Comparison of ENCODE assay signal across 8 mouse cellular contexts in the genomic region with DNA sequence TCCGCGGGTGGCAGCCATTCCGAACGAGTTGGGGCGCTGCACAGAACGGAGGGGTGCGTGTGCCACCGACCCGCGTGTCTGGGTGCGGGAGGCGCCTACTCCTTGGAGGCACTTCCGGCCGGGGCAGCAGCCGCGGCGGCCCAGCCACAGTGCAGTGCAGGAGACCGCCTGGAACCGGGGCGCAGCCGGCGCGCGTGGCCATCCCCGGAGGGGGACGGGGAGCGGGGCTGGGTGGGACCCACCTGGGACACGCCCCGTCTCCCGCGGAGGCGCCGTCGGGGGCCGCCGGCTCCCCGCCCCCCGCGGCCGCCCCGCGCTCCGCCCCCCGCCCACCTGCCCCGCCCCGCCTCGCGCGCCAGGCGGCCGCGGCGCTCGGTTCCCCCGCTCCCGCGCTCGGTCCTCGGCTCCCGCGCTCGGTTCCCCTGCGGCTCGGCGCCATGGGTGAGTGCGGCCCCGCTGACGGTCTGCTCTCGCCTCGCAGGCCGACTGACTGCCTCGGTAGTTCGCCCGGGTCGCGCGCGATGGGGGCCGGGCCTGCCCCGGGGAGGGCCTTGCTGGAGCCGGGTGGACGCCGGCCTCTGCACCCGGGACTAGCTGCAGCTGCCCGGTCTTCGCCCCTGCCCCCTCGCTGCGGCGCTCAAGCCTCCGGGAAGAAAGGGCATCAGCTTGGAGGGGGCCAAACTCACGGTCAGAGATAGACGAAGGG. TPM values are rescaled to one million over a fixed set of nuclear protein-coding genes. Genes with fewer than 3 reads are reported as not detected.
DNase-seq lines count a peak whose midpoint lies in the region; ATAC-seq lines count a peak whose summit lies in the region.

No protein-coding gene starts in this region.

- peak; percentile 81 for ATAC-seq in forebrain, embryonic 12.5 days (ENCODE audit: low FRiP score)
- peak; percentile 64 for ATAC-seq in hindbrain, embryonic 13.5 days (ENCODE audit: low FRiP score)
- ATAC-seq in limb, embryonic 11.5 days (ENCODE audit: insufficient number of reproducible peaks, low FRiP score, low TSS enrichment, low read depth), result peak; percentile 78
- ATAC-seq in midbrain, embryonic 13.5 days, result peak; percentile 80
- ATAC-seq in stomach, embryonic 14.5 days (ENCODE audit: insufficient number of reproducible peaks, insufficient read depth, low FRiP score, low read depth), result peak; percentile 89

- peaks cover 27% of the 10 kb centered on the region for H3K4me1 ChIP-seq in forebrain, embryonic 12.5 days
- H3K4me1 ChIP-seq in hindbrain, embryonic 13.5 days (replicated peaks), result peaks cover 31% of the 10 kb centered on the region
- H3K4me1 ChIP-seq in limb, embryonic 11.5 days (ENCODE audit: control insufficient read depth, insufficient read depth, low read length), result peaks cover 7% of the 10 kb centered on the region; the same call in 1 of the 2 replicates
- H3K4me1 ChIP-seq in midbrain, embryonic 13.5 days (replicated peaks), result peaks cover 22% of the 10 kb centered on the region
- H3K4me1 ChIP-seq in stomach, embryonic 14.5 days (ENCODE audit: control insufficient read depth, insufficient read depth, low read length), result peaks cover 12% of the 10 kb centered on the region

- peak overlapping the region; percentile 73 for H3K4me3 ChIP-seq in forebrain, embryonic 12.5 days (replicated peaks)
- peak overlapping the region; percentile 67 for H3K4me3 ChIP-seq in hindbrain, embryonic 13.5 days
- H3K4me3 ChIP-seq in limb, embryonic 11.5 days (ENCODE audit: low read depth, low read length), result peak overlapping the region; percentile 84
- H3K4me3 ChIP-seq in midbrain, embryonic 13.5 days (replicated peaks), result peak overlapping the region; percentile 63
- peak overlapping the region; percentile 83 for H3K4me3 ChIP-seq in stomach, embryonic 14.5 days (ENCODE audit: low read depth, low read length)

- H3K36me3 ChIP-seq in forebrain, embryonic 12.5 days (replicated peaks), result no peaks in the 10 kb centered on the region
- H3K36me3 ChIP-seq in hindbrain, embryonic 13.5 days, result no peaks in the 10 kb centered on the region
- no peaks in the 10 kb centered on the region for H3K36me3 ChIP-seq in limb, embryonic 11.5 days (ENCODE audit: control insufficient read depth, insufficient read depth, low read length)
- no peaks in the 10 kb centered on the region for H3K36me3 ChIP-seq in midbrain, embryonic 13.5 days
- peaks cover 3% of the 10 kb centered on the region; the same call in 1 of the 2 replicates for H3K36me3 ChIP-seq in stomach, embryonic 14.5 days (ENCODE audit: control insufficient read depth, insufficient read depth, low read length)

- peak; percentile 16 to 31 for DNase-seq in CD8-positive naive resting alpha-beta T cell, adult 2 months (ENCODE audit: low read depth in 2 of 2, low spot score in 2 of 2)
- DNase-seq in T-cell, adult 2 months (ENCODE audit: low spot score), result peak; percentile 47
- peak; percentile 75 for DNase-seq in limb, embryonic 11.5 days (ENCODE audit: low spot score)
- no peak for DNase-seq in cerebellum, postnatal 36 days

- peak overlapping the region; percentile 80 for H3K9ac ChIP-seq in forebrain, embryonic 12.5 days
- peak overlapping the region; percentile 85 for H3K9ac ChIP-seq in hindbrain, embryonic 13.5 days
- peak overlapping the region; percentile 85 for H3K9ac ChIP-seq in limb, embryonic 11.5 days (ENCODE audit: low read length)
- H3K9ac ChIP-seq in midbrain, embryonic 13.5 days (replicated peaks), result peak overlapping the region; percentile 78
- peak overlapping the region; percentile 77 for H3K9ac ChIP-seq in stomach, embryonic 14.5 days (replicated peaks; ENCODE audit: low read depth, low read length)

- peak overlapping the region; percentile 88 for H3K4me2 ChIP-seq in forebrain, embryonic 12.5 days
- H3K4me2 ChIP-seq in hindbrain, embryonic 13.5 days, result peak overlapping the region; percentile 81
- peak overlapping the region; percentile 93 for H3K4me2 ChIP-seq in limb, embryonic 11.5 days (ENCODE audit: low read depth, severe bottlenecking)
- H3K4me2 ChIP-seq in midbrain, embryonic 13.5 days (replicated peaks), result peak overlapping the region; percentile 81
- peak overlapping the region; percentile 85 for H3K4me2 ChIP-seq in stomach, embryonic 14.5 days (replicated peaks; ENCODE audit: low read depth, low read length)

- peak overlapping the region; percentile 46; the same call in 1 of the 2 replicates for H3K27ac ChIP-seq in forebrain, embryonic 12.5 days
- peak overlapping the region; percentile 58; the same call in 1 of the 2 replicates for H3K27ac ChIP-seq in hindbrain, embryonic 13.5 days
- peak overlapping the region; percentile 14; the same call in 1 of the 2 replicates for H3K27ac ChIP-seq in limb, embryonic 11.5 days (replicated peaks; ENCODE audit: low read depth, low read length)
- H3K27ac ChIP-seq in midbrain, embryonic 13.5 days, result no peak overlapping the region
- H3K27ac ChIP-seq in stomach, embryonic 14.5 days (ENCODE audit: low read length), result peak overlapping the region; percentile 44; the same call in 1 of the 2 replicates

- H3K27me3 ChIP-seq in forebrain, embryonic 12.5 days, result peaks cover 3% of the 10 kb centered on the region
- peaks cover 9% of the 10 kb centered on the region; the same call in 1 of the 2 replicates for H3K27me3 ChIP-seq in hindbrain, embryonic 13.5 days
- H3K27me3 ChIP-seq in limb, embryonic 11.5 days (ENCODE audit: control insufficient read depth, insufficient read depth, low read length), result no peaks in the 10 kb centered on the region; the same call in 1 of the 2 replicates
- peaks cover 9% of the 10 kb centered on the region; the same call in 1 of the 2 replicates for H3K27me3 ChIP-seq in midbrain, embryonic 13.5 days
- H3K27me3 ChIP-seq in stomach, embryonic 14.5 days (ENCODE audit: control insufficient read depth, insufficient read depth, low read length), result 0 out of 2 replicates have a peak, but pooled peaks cover 2% of the 10 kb centered on the region

- H3K9me3 ChIP-seq in forebrain, embryonic 12.5 days, result no peaks in the 10 kb centered on the region
- H3K9me3 ChIP-seq in hindbrain, embryonic 13.5 days, result no peaks in the 10 kb centered on the region
- 0 out of 2 replicates have a peak, but pooled peaks cover 2% of the 10 kb centered on the region for H3K9me3 ChIP-seq in limb, embryonic 11.5 days (ENCODE audit: control insufficient read depth, low read length)
- no peaks in the 10 kb centered on the region for H3K9me3 ChIP-seq in midbrain, embryonic 13.5 days
- no peaks in the 10 kb centered on the region for H3K9me3 ChIP-seq in stomach, embryonic 14.5 days (ENCODE audit: control insufficient read depth, low read depth, low read length)

- WGBS in forebrain, embryonic 12.5 days, result under 1% methylated on average over 64 of the region's 92 CpGs
- WGBS in hindbrain, embryonic 13.5 days, result under 1% methylated on average over 51 of the region's 92 CpGs
- WGBS in limb, embryonic 11.5 days, result under 1% methylated on average over 70 of the region's 92 CpGs
- under 1% methylated on average over 82 of the region's 92 CpGs for WGBS in midbrain, embryonic 13.5 days
- under 1% methylated on average over 68 of the region's 92 CpGs for WGBS in stomach, embryonic 14.5 days

RNA-seq across cellular contexts. Expression of gene Plekhg5, which starts 14.4 kb away (rescaled TPM):
- polyA plus RNA-seq in forebrain, embryonic 12.5 days (2016; fragmentation: Nextera tagmentation; extraction: Ambion mirVana), result 9.5 and 10.8 TPM in 2 replicates
- 10.2 and 10.9 TPM in 2 replicates for polyA plus RNA-seq in hindbrain, embryonic 13.5 days (2015; fragmentation: Nextera tagmentation; extraction: Ambion mirVana)
- polyA plus RNA-seq in limb, embryonic 11.5 days (2014; fragmentation: Nextera tagmentation; extraction: Ambion mirVana), result 8.8 and 8.9 TPM in 2 replicates
- 8.4 and 8.5 TPM in 2 replicates for polyA plus RNA-seq in midbrain, embryonic 13.5 days (2015; fragmentation: Nextera tagmentation; extraction: Ambion mirVana)
- 10.4 and 11.5 TPM in 2 replicates for polyA plus RNA-seq in stomach, embryonic 14.5 days (2014; fragmentation: Nextera tagmentation; extraction: Ambion mirVana)

RNA-seq across cellular contexts. Expression of gene Tnfrsf25, which starts 29.1 kb away (rescaled TPM):
- polyA plus RNA-seq in forebrain, embryonic 12.5 days (2016; fragmentation: Nextera tagmentation; extraction: Ambion mirVana), result 0.66 and 0.76 TPM in 2 replicates
- polyA plus RNA-seq in hindbrain, embryonic 13.5 days (2015; fragmentation: Nextera tagmentation; extraction: Ambion mirVana), result 1.00 and 1.3 TPM in 2 replicates
- 0.38 and 0.79 TPM in 2 replicates for polyA plus RNA-seq in limb, embryonic 11.5 days (2014; fragmentation: Nextera tagmentation; extraction: Ambion mirVana)
- polyA plus RNA-seq in midbrain, embryonic 13.5 days (2015; fragmentation: Nextera tagmentation; extraction: Ambion mirVana), result 0.87 and 0.97 TPM in 2 replicates
- polyA plus RNA-seq in stomach, embryonic 14.5 days (2014; fragmentation: Nextera tagmentation; extraction: Ambion mirVana), result 0.67 and 0.91 TPM in 2 replicates

RNA-seq across cellular contexts. Expression of gene Nol9, which starts 47.5 kb away (rescaled TPM):
- polyA plus RNA-seq in forebrain, embryonic 12.5 days (2016; fragmentation: Nextera tagmentation; extraction: Ambion mirVana), result 33.3 and 34.1 TPM in 2 replicates
- polyA plus RNA-seq in hindbrain, embryonic 13.5 days (2015; fragmentation: Nextera tagmentation; extraction: Ambion mirVana), result 23.3 and 25.8 TPM in 2 replicates
- 38.1 and 40.3 TPM in 2 replicates for polyA plus RNA-seq in limb, embryonic 11.5 days (2014; fragmentation: Nextera tagmentation; extraction: Ambion mirVana)
- 24.3 and 26.0 TPM in 2 replicates for polyA plus RNA-seq in midbrain, embryonic 13.5 days (2015; fragmentation: Nextera tagmentation; extraction: Ambion mirVana)
- polyA plus RNA-seq in stomach, embryonic 14.5 days (2014; fragmentation: Nextera tagmentation; extraction: Ambion mirVana), result 29.5 and 30.0 TPM in 2 replicates

RNA-seq across cellular contexts. Expression of gene Tas1r1, which starts 48.3 kb away (rescaled TPM):
- polyA plus RNA-seq in forebrain, embryonic 12.5 days (2016; fragmentation: Nextera tagmentation; extraction: Ambion mirVana), result 0.55 and 0.78 TPM in 2 replicates
- 1.5 and 1.6 TPM in 2 replicates for polyA plus RNA-seq in hindbrain, embryonic 13.5 days (2015; fragmentation: Nextera tagmentation; extraction: Ambion mirVana)
- 0.40 and 0.75 TPM in 2 replicates for polyA plus RNA-seq in limb, embryonic 11.5 days (2014; fragmentation: Nextera tagmentation; extraction: Ambion mirVana)
- polyA plus RNA-seq in midbrain, embryonic 13.5 days (2015; fragmentation: Nextera tagmentation; extraction: Ambion mirVana), result 0.86 and 1.4 TPM in 2 replicates
- polyA plus RNA-seq in stomach, embryonic 14.5 days (2014; fragmentation: Nextera tagmentation; extraction: Ambion mirVana), result 0.30 and 0.34 TPM in 2 replicates

RNA-seq across cellular contexts. Expression of gene Zbtb48, which starts 59.2 kb away (rescaled TPM):
- 23.7 and 24.2 TPM in 2 replicates for polyA plus RNA-seq in forebrain, embryonic 12.5 days (2016; fragmentation: Nextera tagmentation; extraction: Ambion mirVana)
- polyA plus RNA-seq in hindbrain, embryonic 13.5 days (2015; fragmentation: Nextera tagmentation; extraction: Ambion mirVana), result 17.1 and 19.6 TPM in 2 replicates
- 21.0 and 23.9 TPM in 2 replicates for polyA plus RNA-seq in limb, embryonic 11.5 days (2014; fragmentation: Nextera tagmentation; extraction: Ambion mirVana)
- polyA plus RNA-seq in midbrain, embryonic 13.5 days (2015; fragmentation: Nextera tagmentation; extraction: Ambion mirVana), result 17.9 and 26.3 TPM in 2 replicates
- 18.0 and 21.8 TPM in 2 replicates for polyA plus RNA-seq in stomach, embryonic 14.5 days (2014; fragmentation: Nextera tagmentation; extraction: Ambion mirVana)

Comparison
In these comparisons a context has a peak if more than half of its experiments do, and no peak if none do; other contexts are left out.
1. DNase-seq: peak in CD8-positive naive resting alpha-beta T cell, adult 2 months (2 of 2), T-cell, adult 2 months (single experiment) and limb, embryonic 11.5 days (single experiment); none in cerebellum, postnatal 36 days (0 of 2).
2. Peak in every context shown above with its lines, with median percentiles within 50 percentile points of each other: ATAC-seq, H3K4me2 ChIP-seq, H3K4me3 ChIP-seq and H3K9ac ChIP-seq.